Mouse (Mus musculus): Measurements from ENCODE around the gene Rfc1.

- TF ChIP-seq CTCF (IDR thresholded peaks at IDR 0.05; ENCODE audit: low read depth, low read length) (no peak), POLR2A (IDR thresholded peaks at IDR 0.05; ENCODE audit: insufficient read depth, low read length) (no peak)
Observed at GRCm38 (mm10) chr5:65308866-65309265, 26.6 kb downstream of the Rfc1 start.

Data from ES-Bruce4 (cell line).